Mouse (Mus musculus) c-Kit-positive CD71-positive TER-119-negative erythroid progenitor cells, embryonic 14.5 days (primary cell): ENCODE data around the gene Ugt2b1.
"Not testable (repeated sequence)": the region's sequence is repeated elsewhere in the genome, so short reads cannot be mapped to it uniquely, and the experiment has no call there.

Experiments
- DNase-seq: peaks from one replicate; pipeline ENCODE4 v3.0.0-alpha.2; 2013; ENCODE audit warnings: low read depth

Gene Ugt2b1

DNA sequence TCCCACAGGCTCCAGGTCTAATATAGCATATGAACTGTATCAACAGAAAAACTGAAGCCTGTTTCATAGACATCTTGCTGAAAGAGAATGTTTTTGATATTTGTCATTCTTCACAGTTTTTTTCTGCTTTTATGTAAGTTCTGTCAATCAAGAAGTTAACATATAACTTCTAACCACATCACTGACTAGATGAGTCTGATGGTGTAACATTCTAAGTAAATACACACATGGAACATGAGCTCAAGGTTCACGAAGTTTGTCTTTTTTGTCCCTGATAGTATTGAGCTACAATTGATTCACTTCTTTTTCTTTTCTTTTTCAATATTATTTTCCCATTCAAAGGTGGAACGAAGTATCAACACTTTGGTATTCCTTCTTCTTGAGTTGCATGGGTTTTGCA lies at the start of gene Ugt2b1:
Gene Ugt2b1, minus strand, starts transcription at position 105 of the 400 bp plus-strand sequence.
- DNase-seq, result no peak

DNA sequence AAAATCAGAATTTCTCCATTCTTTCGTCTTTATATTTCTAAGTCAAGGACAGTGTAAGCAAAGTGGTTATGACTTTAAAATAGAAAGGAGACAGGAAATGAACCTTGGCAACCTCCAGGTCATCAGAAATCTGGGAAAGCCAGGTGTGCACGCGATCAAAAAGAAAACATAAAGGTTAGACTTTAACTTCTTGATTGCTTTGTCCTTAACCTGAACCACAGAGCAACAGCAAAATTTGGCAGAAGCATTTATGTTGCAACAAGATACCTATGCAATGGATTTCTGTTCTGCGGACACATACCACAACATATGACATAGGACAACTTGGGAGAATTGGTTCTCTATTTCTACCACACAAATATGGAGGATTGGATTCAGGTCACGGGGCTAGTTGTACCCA lies 40.9 kb upstream of the Ugt2b1 start:
- not testable (repeated sequence) for DNase-seq

DNA sequence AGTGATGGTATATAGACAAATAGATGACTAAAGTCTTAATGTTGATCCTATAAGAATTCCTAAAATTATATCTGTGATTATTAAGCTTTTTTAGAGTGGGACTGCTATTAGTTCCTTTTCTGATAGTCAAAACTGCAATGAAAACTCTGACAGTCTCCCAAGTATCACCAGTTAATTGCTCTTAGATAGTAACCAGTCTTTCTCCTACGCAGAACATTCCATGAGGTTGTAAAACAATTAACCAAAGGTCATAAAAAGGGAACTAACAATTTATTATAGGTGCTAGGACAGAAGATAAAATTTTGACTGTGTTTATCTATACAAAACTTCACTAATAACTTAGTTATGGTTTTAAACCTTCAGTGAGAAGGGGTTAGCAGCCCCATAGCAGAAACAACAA lies 36.5 kb upstream of the Ugt2b1 start:
- not testable (repeated sequence) for DNase-seq

DNA sequence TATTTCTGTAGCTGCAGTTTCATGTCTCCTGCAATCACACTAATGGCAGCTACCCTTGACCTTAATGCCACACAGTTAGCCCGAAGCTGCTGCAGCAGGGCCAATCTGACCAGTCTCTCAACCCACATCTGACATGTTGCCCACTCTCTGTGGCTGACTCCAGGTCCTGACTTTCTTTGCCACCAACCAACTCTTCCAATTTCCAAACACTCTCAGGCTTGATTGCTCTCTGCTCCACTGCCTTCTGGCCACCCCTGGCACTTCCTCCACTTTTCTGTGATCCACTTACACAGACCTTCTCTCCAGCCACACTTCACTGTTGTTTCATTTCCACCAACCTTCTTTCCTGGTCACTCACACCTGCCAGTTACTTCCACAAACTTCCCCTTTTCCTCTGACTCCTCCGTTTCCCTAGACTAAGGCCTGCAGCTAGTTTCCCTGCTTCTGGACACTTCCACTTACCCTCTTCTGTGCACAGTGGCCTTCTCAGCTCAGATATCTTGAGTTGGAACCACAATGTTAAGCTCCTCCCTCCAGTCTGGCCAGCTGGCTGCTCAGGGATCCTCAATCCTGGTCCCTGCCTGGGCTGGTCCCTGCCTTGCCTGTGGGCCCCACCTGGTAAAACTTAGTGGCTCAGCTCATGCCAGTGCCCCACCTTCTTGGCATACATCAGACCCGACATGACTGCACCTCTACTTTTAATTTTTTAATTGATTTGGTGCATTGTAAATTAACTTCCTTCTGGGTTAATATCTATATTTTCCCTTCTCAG lies 35.4 kb upstream of the Ugt2b1 start:
- no peak for DNase-seq

DNA sequence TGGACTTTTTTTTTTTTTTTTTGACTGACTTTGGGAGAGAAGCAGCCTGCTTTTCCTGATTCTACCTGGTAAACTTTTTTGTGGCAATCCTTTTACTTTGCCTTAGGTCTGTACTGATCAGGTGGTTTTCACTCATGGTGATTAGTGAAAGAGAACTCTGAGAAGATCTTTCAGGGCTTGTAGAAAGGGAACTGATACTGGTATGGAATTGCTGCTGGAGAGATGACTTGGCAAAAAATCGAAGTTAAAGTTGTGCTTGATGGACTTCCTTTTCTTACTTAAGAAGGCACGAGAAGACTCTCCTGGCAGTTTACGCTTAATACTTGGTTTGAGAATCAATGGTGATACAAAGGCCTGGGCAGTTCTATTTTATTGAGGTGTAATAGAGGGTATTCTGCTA lies 34.2 kb upstream of the Ugt2b1 start:
- DNase-seq, result no peak

DNA sequence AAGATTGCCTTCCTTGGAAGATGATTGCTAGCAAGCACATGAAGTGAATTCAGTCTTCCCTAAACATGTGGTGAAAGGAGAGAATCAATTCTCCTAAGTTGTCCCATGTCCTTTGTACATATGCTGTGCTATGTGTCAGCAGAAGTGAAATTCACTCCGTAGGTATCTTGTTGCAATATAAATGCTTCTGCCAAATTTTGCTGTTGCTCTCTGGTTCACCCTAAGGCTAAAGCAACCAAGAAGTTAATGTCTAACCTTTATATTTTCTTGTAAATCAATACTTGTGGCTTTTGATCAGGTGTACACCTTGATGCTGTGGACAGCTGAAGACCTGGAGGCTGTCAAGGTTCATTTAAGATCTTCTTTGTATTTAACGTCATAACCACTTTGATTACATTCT lies 15.8 kb upstream of the Ugt2b1 start:
- DNase-seq, result no peak

DNA sequence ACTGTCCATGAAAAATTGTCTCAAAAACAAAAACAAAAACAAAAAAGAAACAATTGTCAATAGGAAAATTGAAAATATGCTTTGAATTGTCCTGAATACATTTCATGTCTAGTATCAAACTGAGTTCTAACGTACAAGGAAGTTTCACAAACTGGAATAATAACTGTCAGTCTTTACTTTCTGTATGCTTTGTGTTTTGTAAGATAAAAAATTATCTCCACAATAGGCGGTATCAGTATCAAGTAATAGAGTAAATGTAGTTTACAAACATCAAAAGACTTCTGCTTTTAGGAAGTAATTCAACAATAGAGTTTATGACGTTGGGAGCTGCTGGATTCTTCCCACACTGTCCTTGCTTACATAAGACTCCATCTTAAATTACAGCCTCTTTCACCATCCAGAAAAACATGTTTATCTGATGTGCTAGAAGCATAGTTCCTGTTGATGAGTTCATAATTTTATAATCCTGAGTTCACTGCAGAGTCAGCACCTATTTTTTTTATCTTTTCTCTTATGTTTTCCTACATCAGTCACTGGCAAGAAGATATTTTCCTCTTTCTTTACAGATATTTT lies 5.6 kb downstream of the Ugt2b1 start:
- DNase-seq, result no peak

DNA sequence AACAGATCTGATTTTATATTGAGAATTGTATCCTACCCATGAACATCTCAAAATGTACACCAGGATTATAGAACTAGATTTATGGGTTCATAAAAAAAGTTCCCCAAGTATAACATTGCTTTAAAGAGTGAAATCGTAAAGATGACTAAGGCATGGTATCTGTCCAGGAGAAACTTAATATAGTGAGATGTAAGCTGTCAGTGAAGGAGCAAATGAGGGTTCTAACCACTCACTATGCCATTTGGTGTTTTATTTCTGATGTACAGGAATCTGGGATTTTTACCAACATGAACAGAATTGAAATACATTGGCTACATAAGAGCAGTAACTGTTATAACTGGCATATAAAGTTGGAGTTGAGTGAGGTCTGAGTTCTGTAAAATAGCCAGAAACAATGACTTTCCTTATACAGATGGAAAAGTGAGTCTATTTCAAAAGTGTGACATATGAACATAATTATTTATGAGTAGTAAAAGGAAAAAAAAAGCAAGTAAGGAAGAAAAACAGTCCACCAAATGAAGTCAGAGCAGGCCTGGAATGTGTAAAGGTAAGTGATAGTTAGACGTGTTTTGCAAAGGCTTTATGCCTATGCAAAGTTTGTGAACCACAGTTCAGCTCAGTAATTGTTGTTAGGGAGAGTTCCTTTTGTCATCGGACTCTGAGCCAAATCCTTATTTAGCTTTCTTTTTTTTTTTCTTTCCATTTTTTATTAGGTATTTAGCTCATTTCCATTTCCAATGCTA lies 14.8 kb downstream of the Ugt2b1 start:
- DNase-seq, result no peak

DNA sequence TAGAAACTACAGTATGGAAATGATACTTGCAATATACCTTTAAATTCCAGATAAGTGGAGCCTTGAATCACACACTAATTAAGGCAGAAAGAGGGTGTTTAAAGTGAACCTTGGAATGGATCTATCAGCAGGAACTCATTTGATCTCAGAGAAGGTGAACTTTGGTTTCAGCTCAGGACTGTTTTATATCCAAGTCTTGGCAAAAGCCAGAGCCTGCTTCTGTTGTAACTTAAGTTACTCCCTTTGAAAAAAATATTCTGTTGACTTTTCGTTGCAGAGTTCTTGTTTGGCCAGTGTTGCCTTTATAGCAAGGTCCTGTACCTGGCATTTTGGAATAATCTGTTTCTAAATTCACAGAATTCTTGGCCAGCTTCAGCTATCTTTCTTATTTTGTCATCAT lies 15.6 kb downstream of the Ugt2b1 start:
- DNase-seq, result no peak

DNA sequence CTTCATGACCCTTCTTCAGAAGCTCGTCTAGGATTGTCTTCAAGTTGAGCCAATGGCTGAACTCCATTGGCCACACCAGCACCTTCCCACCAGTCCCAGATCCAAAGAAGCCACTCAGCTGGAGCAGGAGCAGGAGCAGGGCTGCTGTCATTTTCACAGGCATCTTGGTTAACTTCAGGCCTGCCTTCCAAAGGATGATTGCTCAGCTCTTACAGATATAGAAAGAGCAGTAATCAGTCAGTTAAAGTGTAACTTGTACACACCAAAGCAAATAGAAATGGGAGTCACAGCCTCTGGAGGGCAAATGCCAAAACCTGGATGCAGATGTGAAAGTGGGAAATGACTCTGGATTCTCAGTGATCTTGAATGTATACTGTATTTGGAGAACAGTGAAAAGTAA lies 19.6 kb downstream of the Ugt2b1 start, which contains the start of gene Ugt2b34:
Gene Ugt2b34, minus strand, starts transcription at position 180 of the 400 bp plus-strand sequence.
- no peak for DNase-seq

DNA sequence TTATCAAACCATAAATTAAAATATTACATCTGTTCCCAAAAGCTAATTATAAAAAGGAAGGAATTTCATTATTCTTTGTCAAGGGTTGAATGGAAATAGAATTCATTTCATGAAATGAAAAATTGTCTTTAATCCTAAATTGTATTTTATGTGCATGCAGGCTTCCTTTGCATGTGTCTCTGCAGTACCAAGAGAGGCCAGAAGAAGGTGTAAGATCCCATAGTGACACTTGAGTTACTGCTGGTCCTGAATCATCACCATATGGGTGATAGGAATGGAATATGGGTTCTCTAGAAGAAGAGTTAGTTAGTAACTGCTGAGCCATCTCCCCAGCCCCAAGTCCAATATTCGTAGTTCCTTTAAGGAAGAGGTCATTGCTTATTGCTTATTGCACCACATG lies 36.4 kb downstream of the Ugt2b1 start:
- DNase-seq, result no peak

DNA sequence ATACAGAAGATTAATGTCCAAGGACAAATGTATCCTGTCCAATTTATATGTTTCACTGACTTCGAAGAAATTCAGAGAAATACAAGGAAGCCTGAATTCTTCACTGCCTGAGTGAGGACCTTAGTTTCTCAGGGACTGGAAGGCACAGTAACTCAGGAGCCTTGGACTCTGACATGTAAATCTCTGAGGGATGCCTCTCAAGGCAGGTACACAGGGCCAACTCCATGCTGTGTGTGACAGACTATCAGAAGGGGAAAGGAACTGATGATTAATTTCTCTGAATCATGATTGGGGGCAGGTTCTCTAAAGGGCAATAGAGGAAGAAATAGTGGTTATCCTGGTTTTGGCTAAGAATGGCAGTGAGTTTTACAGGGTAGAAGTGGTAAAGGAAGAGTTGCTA lies 37.9 kb downstream of the Ugt2b1 start:
- DNase-seq, result no peak

DNA sequence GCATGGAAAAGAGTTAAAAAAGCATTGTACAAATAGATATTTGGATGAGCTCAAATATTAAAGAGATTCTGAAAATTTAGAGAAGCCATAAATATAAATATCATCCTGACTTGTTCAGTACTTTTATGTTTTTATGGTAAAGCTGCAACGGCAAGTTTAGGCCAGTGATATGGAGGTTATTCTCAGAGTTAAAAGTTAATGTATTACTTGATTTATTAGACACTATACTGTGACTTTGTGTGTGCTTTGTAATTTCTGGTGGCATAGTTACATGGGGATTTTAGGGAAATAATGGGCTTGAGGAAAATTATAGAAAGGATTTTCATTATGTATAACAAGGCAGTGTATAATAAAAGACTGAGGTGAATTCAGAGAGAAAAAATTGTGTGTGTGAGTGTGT lies 39.2 kb downstream of the Ugt2b1 start:
- no peak for DNase-seq

DNA sequence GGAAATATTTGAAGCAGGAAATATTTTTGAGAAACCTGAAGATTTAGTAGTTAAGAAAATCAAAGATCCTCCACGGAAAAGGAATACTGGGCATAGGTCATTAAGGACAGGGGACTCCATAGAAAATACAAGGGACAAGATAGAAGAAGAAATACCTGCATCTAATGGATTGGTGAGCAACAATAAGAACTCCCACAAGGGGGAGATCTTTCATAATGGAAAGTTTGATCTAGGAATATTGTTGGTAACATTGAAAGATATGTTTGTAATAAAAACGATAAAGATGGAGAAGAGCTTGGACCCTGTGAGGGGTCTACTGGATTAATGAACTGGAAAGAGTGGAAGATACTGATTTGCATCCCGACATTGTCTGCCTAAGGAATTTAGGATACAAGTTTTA lies 39.7 kb downstream of the Ugt2b1 start:
- no peak for DNase-seq

DNA sequence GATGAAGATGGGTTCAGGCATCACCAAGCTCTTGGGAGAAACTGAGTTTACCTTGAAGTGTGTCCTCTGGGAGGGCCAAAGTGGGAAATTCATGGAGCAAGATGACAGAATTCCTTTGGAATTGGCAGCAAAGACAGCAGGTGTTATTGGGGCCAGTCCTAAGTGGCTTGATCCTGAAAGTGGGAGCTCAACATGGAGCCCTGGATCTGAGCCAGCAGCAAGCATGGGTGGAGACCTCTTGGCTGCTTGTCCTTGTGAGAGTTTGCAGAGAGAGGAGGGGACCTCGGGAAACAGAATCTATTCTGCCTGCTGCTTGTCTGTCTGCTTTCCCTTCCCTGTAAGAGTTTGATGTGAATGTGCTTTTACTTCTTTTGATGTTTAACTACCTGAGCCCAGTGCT lies 54.5 kb downstream of the Ugt2b1 start:
- no peak for DNase-seq
